Mouse (Mus musculus): Measurements from ENCODE around the gene Vmn2r49. TPM values are rescaled to one million over a fixed set of nuclear protein-coding genes. Genes with fewer than 3 reads are reported as not detected.

Vmn2r49 gene
- not detected for polyA plus RNA-seq (2017; shearing (Covaris generic))

GRCm38 (mm10) chr7:9992157-9992556 is at the start of gene Vmn2r49:
Gene Vmn2r49 (minus strand): TSS chr7:9992257.

GRCm38 (mm10) chr7:9953485-9953884 is 38.6 kb downstream of the Vmn2r49 start, which contains the start of gene Vmn2r48:
Gene Vmn2r48 (minus strand): TSS chr7:9953585.

Other genes with a start within 250 kb of the Vmn2r49 start
- not detected for gene Vmn2r46, start 221.7 kb downstream of the Vmn2r49 start, polyA plus RNA-seq (2017; shearing (Covaris generic))
- gene Vmn2r47, start 150.9 kb downstream of the Vmn2r49 start, polyA plus RNA-seq (2017; shearing (Covaris generic)) = not detected
- gene Vmn2r48, start 38.7 kb downstream of the Vmn2r49 start, polyA plus RNA-seq (2017; shearing (Covaris generic)) = not detected
- not detected for gene Vmn2r50, start 61.0 kb upstream of the Vmn2r49 start, polyA plus RNA-seq (2017; shearing (Covaris generic))
- not detected for gene Vmn2r51, start 113.5 kb upstream of the Vmn2r49 start, polyA plus RNA-seq (2017; shearing (Covaris generic))
- gene Vmn2r52, start 184.3 kb upstream of the Vmn2r49 start, polyA plus RNA-seq (2017; shearing (Covaris generic)) = not detected